Mouse (Mus musculus) kidney, postnatal 4 days (tissue): ENCODE data around the gene Cnbp.

Source experiments
- DNase-seq, 2 experiments: peaks; one replicate each; pipeline ENCODE4 v3.0.0; 2021; ENCODE audit warnings: mixed read lengths in 2 of 2

The Cnbp gene

DNA sequence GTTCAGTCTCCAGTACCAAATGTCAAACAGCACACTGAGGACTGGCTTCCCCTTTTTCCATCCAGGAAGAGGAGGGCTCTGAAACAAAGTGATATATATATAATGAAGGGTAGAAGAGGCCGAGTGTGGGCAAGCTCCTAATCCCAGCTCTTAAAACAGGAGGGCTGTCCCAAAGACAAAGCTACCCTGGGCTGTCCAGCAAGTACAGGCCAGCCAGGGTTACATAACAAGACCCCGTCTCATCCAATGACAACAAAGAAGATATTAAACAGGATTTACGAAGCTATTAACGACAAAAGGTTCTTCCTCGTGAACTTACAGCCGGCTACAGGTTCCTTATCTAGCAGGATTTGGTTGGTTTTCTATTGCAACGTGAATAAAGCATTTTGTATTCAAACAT is 46.0 kb downstream of the Cnbp start:
- no peak for DNase-seq

DNA sequence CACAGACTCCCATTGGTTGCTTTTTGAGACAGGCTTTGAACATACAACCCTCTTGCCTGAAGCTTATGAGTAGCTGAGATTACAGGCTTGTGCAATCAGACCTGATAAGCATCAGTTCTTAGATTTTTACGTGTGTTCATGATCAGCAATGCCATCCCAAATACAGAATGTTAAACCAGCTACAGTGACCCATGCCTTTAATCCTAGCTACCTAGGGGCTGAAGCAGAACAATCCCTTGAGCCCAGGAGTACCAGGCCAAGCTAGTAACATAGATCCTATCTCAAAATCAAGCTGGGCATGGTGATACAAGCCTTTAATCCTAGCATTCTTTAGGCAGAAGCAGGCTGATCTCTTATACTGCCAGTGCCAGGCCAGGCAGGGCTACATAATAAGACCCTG is 46.9 kb downstream of the Cnbp start:
- no peak for DNase-seq

GRCm38 (mm10) chr6:87802462-87802861 is 48.4 kb downstream of the Cnbp start:
- DNase-seq: no peak

DNA sequence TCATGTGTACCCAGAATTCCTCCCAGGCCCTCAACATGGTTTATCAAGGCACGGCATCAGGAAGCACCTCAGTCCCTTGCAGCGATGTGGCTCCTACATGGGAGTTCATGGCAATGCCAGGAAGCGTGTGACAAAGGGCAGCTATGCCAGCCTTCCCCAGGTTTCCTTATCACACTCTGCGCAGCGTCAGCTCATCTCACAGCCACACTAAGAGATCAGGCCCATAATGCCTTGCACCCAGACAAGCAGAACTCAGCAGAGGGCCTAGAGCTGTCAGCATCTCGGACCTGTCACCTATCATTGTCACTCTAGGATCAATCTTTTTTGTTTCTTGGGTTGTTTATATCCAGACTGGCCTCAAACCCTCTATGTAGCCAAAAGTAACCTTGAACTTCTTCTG is 51.3 kb downstream of the Cnbp start:
- DNase-seq: no peak

- no peak for DNase-seq
Observed at GRCm38 (mm10) chr6:87797321-87797720, 53.6 kb downstream of the Cnbp start.

GRCm38 (mm10) chr6:87796251-87796880 is 54.5 kb downstream of the Cnbp start:
- no peak for DNase-seq

DNA sequence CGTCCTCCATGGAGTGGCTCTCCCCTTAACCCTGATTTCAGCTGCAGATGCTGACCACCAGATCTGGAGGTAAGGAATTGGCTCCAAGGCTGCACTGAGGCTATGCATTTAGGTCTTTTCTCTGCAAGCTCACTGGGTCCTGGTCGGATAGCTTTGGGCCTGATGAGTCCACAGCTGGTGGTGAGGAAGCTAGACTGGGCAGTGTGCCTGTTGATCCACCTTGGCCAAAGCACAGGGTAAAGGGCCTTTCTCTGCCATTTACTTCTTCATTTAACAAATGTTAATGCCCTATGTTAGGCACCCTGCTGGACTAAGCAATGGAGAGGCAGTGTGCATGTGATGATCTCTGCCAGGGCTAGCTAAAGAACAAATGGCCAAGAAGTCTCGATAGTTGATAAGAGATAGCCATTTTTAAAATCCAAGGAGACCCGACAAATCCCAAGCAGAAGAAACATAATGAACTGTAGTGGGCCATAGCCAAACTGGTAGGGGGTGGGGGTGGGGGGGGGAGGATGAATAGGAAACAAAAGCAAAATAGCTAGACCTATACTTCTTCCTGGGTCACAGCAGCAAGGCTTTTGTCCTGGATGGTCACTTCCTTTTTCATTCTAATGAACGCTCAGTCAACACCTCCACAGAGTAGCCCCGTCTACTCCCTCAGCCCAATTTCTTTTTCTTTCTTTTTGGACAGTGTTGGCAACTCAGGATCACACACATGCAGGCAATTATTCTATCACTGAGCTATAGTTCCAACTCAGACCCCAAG is 55.3 kb downstream of the Cnbp start:
- DNase-seq: no peak

- DNase-seq: no peak
Observed at GRCm38 (mm10) chr6:87793821-87794510, 56.9 kb downstream of the Cnbp start.
